Mouse (Mus musculus) liver, postnatal 0 days (tissue): ENCODE data around the gene Ssh2.

Experiments used
- CTCF ChIP-seq: sonication (generic); IDR thresholded peaks from 2 replicates; pipeline ENCODE4 v1.5.1; 2016; ENCODE audit warnings: antibody characterized with exemption, low read depth
- EP300 ChIP-seq: IDR thresholded peaks from 2 replicates; pipeline ENCODE4 v1.6.1; 2016; ENCODE audit warnings: antibody characterized with exemption, low read depth, mild to moderate bottlenecking

DNA sequence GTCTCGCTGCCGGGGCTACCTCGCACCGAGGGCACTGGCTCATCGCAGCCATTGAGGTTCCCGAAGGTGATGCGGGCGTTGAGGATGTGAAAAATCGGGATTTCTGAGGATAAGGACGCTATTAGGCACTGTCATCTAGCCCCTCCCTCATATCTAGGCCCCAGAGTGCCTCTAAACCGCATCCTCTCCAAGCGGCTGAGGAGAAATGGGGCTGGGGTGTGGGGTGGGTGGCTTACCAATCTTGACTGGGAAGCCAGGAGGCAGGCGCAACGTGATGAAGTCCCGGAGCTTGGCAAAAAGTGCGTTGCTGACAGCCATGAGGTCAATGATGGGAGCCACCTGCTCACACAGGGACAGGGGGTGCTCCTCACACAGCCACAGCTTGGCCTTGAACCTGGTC is 256.7 kb downstream of the Ssh2 start:
- no peak for TF ChIP-seq EP300
- no peak for TF ChIP-seq CTCF
